Mouse (Mus musculus) ovary, postnatal 36 days (tissue): ENCODE results near the gene Acyp1.
"Not testable (repeated sequence)": the region's sequence is repeated elsewhere in the genome, so short reads cannot be mapped to it uniquely, and the experiment has no call there.

Experiments used
- DNase-seq: peaks from one replicate; pipeline ENCODE4 v3.0.0; 2022; ENCODE audit warnings: low spot score, mixed read lengths

The Acyp1 gene

DNA sequence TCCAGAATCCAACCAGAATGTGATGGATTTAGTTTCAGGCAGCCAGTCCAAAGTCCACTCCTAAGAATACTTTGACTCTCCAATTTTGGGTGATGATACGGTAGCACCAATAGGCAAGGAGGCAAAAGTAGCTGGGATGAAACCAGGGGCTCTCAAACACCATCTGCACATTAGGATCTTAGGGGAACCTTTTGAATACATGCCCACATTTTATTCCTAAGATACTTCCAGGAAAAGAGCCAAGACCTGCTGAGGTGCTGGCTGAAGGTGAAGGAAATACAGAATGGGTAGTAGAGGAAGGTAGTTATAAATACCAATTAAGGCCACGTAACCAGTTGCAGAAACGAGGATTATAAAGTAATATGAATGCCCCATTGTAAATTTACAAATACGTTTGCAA, 6.5 kb downstream of the Acyp1 start:
- not testable (repeated sequence) for DNase-seq

DNA sequence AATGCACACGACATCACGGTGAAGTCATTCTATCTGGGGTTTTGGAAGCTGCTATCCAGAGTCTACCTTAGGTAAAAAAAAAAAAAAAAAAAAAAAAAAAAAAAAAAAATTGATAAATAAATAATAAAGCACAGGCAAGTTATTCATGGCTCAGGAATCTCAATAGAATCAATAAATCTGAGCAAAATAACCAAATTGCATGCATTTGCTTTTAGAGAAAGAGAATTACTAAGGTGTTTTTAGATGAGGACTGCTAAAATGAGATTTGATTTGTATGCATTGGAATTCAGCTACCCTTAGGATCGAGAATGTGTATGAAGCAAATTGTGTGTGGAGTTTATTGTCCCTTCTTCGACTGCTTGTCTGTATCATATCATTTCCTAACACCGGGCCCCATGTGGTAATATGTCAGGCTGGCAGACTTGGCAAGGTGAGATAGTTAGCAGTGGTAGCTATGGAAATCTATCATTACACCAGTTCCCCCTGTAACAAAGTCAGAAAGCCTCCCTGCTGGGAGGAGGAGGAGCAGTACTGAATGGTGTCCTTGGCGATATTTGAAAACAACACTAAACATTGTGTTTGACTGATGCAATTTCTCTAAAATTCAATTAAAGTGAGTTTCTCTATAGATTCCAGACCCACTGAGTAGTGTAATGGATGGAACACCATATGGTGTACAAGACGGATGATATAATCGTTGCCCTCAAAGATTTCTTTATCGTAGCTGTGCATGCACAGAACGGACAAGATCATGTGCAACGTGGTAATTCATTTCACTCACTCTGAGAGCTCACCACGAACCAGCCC, 7.2 kb downstream of the Acyp1 start:
- DNase-seq: no peak

DNA sequence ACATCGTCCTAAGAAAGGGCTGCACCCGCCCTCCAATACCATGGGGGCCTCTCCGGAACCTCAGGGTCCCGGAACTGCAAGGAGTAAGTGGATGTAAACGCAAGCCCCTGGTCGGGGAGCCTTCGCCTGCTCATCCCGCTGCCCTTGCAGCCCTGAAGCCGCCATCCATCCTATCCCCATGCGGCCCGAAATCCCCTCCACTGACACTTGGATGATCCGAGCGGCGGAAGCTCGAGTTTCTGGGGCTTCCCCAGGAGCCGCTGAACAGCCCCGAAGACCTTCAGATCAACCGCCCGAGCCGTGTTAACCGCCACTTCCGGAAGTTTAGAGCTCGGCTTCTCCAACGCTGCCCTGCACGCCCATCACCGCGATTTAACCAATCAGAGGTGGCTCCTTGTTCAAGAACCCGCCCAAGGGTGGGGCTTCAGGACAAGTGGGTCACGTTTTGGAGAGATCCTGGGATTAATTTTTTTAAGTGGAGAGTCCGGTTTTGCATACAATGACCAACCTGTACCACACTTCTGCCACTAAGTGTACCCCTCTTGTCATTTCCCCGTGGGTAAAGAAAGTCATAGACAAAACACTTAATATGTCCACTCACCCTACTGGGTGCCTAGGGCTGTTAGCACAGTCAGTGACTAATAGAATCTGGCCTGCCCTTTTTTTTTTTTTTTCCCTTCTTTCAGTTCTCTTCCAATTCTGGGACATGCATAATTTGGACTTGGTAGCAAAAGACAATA, 8.0 kb downstream of the Acyp1 start:
- peak; percentile 96 for DNase-seq

DNA sequence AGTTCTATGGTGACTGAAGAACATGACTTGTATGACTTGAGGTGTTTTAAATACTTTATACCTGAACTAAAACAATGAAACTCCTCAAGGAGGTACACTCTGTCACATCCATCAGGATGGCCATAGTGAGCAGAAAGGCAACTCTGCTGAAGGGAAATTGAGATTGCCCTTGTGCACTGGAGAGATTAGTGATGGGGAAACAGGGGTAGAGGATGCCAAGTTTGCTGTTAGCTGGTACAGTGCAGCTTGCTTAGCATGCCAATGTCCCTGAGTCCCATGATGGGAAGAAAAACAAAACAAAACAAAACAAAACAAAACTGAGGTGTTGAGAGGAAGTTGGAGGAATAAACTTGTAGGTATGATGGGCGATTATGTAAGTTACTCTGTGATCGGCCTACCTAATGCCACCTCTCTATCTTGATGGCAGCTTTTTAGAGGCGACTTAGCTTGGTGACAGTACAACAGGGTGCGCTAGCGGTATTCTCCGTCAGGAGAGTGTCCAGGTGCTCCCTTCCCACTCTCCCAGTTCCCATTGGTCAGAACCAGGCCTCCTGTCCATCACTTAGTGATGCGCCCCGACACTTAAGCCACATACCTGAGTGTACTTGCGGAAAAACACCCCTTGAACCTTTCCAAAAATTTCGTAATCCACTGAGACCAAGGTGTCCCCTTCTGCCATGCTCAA, 8.7 kb downstream of the Acyp1 start:
- DNase-seq: no peak

DNA sequence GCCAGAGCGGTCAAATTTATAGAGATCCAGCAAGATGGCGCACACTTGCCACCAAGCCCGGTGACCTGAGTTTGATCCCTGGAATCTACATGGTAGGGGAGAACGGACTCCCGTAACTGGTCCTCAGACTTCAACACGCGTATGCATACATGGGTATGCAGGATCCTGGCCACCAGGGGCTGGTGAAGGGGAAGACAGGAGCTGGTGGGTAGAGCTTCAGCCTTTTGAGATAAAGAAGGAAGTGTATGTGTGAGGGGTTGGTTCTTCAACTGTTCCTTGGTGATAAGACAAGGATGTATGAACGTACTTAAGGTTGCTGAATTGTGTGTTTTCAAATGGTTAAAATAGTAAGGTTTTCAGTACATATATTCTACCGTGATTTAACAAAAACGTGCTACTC, 9.3 kb downstream of the Acyp1 start:
- DNase-seq: no peak

DNA sequence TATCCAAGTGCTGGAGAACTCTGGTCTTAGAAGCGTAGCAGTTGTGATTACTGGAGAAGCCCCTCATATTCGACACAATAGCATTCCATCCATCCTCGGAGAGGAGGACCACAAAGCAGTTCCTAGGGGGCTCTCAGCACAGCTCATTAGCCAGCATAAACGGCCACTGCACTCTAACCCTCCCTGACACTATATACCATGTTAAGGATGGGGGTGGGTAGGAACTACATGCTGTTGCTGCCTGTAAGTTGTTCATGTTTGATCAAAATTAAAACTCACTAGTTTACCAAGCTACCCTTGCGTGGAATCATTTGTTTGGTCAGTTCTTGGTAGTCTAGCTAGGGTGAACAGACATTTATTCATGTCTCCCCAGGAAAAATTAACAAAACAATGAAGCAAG, 12.0 kb downstream of the Acyp1 start:
- DNase-seq: no peak

DNA sequence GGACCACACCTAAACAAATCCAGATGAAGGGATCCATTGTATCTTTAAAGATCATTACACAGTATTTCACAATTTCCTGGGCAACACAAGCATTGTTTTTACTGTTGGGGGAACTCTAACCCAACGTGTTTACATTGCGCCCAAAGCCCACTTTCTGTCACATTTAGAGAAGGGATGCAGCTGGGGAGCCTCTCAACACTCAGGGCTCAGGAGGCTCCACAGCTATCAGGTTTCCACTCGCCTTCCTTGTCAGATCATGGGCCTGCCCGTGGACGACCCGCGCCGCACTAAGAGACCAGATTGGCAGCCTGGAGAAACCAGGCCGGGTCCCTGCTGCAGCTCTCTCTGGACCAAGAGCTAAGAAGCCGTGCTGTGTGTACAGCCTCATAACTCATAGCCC, 14.7 kb downstream of the Acyp1 start:
- no peak for DNase-seq

DNA sequence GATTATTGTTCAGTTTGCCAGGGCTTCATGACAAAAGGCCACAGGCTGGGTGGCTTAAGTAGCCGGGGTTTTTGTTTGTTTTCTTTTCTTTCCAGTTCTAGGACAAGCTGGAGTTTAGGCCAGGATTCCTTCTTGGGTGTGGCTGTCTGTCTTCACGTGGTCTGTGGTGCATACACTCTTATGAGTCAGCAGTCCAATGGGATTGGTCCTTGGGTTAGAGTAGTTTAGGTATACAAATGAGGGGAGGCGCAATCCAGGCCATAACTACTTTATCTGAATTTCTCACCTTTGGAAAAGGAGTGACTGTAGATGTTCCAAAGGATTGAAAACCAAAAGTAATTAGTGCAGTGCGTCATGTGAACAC, 16.4 kb downstream of the Acyp1 start:
- DNase-seq: no peak

DNA sequence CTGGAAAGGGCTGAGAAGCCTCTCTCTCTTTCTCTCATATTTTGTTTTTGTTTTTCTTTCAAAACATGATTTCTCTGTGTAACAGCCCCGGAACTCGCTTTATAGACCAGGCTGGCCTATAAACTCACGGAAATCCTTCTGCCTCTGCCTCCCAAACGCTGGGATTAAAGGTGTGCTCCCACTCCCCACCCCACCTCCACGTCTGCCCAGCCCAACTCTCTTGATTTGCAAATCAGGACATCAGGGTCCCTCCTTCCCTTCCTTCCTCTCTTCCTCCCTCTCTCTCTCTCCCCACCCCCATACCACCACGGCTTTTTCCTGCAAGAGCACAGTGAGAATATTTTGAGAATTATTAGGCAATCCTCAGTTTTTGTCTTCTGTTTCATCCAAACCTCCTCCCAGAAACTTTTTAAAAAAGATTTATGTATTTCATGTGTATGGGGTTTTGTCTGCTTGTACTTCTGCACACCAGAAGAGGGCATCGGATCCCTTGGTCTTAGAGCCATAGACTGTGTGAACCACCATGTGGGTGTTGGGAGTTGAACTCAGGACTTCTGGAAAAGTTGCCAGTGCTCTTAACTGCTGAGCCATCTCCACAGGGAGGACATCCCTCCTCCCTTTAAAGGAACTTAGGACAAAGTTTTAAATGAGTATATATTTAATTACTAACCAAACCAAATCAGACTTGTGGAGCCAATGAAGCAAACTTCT, 17.0 kb downstream of the Acyp1 start:
- no peak for DNase-seq

DNA sequence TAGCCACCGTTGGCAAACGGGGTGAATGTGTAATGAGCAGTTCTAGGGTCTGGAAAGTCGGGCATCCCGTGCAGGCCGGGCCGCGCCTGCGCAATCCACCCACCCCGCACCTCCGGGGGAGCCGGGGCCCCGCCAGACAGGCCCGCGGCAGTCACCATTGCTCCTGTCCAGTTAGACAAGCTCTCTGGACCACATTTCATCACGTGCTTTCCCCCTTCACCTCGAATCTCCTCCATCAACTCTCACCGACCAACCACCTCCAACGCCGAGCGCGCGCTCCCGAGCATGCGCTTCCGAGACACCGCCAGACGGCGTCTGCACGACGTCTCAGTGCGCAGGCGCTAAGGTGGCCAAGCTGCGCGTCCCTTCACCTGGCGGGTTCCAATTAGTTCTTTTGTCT, 17.9 kb downstream of the Acyp1 start, which contains the start of gene Mlh3:
Mlh3 (minus strand) TSS at position 281 of the 400 bp plus-strand sequence.
- peak; percentile 84 for DNase-seq

DNA sequence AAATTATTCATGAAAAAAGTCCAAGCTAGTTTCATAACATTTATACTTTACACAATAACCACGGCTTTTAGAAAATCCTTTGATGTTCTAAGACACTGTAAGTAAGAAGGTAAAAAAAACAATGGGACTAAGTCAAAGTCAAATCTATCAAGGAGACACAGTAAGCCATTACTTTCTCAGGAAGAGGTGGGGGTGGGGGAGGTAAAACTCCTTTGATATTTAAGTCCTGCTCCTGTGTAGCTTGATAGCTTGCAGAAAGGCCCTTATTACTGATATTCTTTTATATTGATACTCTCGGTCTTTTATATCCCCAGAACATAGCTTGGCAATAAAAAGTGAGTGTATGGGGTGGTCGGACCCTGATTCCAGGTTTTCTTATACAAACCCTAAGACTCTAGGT, 18.4 kb downstream of the Acyp1 start:
- no peak for DNase-seq

DNA sequence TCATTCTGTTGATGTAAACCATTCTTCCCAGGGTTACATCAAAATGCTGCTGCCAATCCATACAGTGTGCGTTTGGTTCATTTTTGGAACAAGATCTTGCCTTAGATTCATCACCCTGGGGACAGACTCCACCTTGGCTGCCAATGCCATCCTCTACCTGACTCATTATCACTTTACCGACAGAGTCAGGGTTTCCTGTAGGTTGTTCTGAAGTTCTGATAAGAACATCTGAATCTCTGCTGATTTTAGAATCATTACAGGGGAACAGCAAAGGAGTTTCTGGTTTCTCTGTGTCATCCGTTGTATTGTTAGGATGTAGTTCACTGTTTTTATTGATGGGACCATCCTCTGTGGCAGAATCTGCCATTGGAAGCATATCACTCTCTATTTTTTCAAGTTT, 22.0 kb downstream of the Acyp1 start:
- DNase-seq: no peak

DNA sequence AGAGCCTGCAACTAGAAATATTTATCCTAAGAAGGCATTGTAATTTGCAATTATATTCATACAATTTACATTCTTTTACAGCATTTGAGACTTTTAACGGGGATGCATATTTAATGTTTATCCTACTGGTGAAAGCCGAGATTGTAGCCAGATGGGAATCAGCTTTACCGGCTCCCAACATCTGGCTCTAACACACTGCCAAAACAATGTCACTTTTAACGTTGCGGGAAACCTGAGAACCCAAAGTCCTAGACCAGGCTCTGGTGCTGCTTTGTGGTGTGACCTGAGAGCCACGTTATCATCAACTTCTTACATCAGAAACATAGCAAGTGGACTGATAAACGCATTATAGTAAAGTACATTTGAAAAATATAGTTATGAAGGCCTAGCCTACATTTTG, 23.3 kb downstream of the Acyp1 start:
- no peak for DNase-seq

DNA sequence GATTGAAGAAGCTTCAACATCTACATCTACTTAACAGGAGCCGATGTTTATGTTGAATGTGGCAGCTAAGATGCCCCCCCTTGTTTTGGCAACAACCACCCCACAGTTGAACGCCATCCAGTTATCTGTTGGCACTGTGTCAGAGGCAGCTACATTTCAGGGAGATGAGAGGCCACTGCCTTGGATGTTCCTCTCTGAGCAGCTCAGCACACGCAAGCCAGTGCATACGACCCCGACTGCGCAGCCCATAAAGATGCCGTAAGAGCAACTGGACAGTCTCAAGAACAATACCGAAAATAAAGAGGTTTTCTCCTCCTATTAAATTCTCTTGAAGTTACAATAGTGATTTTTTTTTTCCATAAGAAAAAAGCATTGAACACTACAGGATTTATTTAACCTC, 23.7 kb downstream of the Acyp1 start:
- peak; percentile 13 for DNase-seq

DNA sequence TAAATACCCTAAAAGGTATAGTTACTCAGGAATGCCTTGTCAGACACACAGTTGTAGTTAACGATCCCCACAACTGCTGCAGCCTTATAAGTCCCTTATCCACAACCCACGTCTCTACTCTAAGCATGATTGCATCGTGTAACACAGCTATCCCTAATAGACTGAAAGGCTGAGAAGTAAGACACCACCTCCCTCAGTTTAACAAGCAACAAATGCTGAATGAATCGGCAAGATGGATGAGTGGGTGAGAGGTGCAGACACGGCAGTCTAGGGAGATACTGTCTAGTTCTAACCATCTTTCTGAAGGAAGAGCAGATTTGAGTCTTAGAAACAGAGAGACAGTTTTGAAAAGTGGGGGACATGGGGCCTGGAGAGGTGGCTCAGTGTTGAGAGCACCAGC, 25.0 kb downstream of the Acyp1 start:
- DNase-seq: no peak

DNA sequence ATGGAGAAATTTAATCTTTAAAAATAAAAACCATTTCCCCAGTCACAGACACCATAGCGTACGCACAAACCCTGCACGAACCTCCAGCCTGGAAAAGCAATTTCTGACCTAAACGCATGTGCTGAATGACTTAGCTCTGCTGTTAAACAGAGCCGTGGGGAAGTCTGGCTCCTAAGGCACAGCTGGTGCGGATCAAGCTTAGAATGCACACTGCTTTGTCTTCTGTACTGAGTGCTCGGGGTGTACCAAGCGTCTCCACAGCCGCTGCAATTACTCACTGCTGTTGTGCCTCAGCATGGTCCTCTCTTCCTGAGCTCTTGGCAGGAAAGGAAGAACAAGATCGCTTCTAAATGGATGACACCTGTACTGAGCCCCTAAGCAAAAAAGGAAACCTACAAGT, 25.7 kb downstream of the Acyp1 start:
- DNase-seq: no peak

DNA sequence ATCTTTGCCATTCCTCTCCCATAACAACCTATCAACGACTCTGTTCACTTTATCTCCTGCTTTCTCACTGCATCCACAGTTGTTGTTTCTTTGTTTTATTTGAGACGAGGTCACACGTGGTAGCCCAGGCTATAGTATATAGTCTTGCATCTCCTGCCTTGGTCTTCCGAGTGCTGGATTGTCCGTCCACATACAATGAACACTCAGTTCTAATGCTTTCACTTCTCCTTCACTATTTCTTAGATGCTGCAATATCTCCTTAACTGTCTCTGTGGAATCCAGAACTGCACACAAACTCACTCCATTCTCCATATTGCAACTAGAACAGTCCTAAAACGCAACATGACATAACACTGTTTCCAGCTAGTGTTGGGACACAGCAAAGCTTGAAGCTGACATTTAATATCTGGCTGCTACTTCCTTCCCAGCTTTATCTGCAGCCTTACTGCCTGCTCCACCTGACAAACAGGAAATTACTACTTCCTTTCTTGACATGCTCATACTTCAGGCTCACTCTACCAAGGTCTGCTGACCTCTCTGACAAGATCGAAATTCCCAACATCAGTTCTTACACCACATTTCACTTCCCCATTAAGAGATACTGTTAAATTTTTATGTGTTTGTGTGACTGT, 31.1 kb downstream of the Acyp1 start:
- no peak for DNase-seq

DNA sequence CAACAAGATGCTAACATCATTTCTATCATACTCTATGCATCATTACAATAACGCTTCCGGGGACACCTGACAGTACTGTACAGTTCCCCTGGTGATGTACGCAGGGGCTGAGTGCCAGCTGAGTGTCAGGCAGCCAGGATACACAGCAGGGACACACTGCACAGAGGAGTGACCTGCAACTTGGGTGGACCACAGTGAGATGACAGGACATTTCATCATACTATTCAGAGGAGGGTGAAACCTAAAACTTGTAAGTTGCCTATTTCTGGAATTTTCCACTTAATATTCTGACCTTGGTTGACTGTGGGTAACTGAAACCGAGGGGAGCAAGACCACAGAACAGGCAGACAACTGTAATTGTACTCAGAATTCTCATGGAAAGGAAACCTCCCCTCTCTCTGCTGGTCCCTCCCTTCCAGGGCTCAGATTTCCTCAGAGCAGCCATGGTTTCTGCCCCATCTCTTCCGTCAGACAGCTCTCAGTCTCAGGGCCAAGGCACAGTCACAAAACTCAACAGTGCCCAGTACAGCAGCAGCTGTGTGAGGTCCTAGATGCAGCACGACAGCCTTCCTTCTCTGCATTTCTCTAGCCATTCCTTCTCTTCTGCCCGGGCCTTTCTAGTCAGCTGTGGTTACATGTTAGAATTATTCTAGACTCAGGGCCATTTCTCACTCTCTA, 32.0 kb downstream of the Acyp1 start:
- DNase-seq: no peak

DNA sequence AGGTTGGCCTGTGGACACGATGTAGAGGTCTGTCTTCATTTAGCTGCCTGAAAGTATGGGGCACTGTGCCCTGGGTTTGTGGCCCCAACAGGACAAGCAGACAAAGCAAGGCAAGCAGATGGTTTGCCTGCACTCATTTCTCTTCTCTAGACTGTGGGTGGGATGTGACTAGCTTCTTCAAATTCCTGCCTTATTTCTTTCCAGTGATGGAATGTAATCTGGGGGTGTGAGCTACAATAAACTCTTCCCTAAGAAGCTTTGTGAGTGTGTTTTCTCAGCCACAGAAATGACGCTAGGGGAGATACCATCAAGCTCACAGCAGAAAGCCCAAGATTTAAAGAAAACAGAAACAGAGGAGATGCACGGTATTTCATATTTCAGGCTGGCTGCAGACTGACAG, 36.2 kb downstream of the Acyp1 start:
- no peak for DNase-seq

DNA sequence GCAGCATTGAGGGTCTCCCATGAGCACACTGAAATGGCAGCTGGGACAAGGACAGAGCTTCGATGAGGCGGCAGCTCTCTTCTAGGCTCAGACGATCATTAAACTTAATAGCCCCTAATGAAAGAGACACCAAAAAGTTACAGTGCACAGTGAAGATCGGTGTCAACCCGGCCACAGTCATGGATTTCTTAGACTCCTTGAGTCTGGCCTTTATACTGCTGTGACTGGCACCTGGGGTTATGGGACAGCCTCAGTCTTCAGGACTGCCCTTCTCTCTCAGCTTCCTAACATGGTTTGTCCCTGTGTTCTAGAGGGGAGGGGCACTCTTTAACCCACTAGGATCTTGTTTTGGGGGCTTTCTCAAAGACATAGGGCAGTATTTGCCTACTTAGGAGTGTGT, 50.7 kb downstream of the Acyp1 start:
- no peak for DNase-seq
